Mouse (Mus musculus) left cerebral cortex, postnatal 4 days (tissue): ENCODE measurements at regions not wholly inside any gene's neighbourhood (a gene's known extent, or its start where the extent isn't known, plus 50 kb on each side); places are given as distances from the start of the nearest gene placed in this dataset.
A peak's percentile ranks its signal among the peaks of the same experiment; 100 is the strongest.

Experiments
- DNase-seq: peaks from one replicate; pipeline ENCODE4 v3.0.0-alpha.2; 2022
- intact Hi-C: fragments of 180-260 bp; cut with DNase I; formaldehyde crosslinking; loops from one replicate; pipeline ENCODE4 v1.15.1; 2025

DNA sequence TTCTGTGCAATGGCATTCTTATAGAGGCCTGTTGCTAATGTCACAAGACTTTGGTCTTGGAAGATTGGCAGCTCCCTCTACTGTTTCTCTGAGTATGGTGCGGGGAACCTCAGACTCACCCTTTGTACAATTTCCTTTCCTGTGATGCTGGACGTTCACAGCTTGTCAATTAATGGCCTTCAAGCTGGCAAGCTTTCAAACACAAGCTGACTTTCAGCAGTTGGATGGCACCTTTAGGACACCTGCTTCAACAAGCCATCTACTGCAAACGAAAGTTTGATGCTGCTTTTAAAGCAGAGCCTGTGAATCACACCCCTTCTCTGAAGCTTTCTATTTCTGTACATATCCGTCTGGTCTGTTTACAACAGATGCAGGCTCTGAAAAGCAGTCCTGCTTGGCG, 841.0 kb upstream of the Ptprd start:
- peak; percentile 11 for DNase-seq
- intact Hi-C loops, result loop anchor here (5.0 to 10.0 kb wide), 3 partner anchors 482 to 1398 kb away; partner anchors contain the start of gene Ptprd
